Mouse (Mus musculus) midbrain, embryonic 14.5 days (tissue): ENCODE data around the gene Rps6kb1. TPM values are rescaled to one million over a fixed set of nuclear protein-coding genes. Genes with fewer than 3 reads are reported as not detected.

Experiments
- ATAC-seq: fragments of 200-750 bp; cut with Nextera tagmentation; 2 replicates; pipeline ENCODE4 v1.8.0; 2017; ENCODE audit warnings: moderate number of reproducible peaks, moderate library complexity; ENCODE audit not compliant: low FRiP score, low TSS enrichment
- DNase-seq: peaks from one replicate; pipeline ENCODE4 v3.0.0-alpha.2; 2015
- H3K27ac ChIP-seq: fragments of 300-500 bp; sonication (generic); replicated peaks from 2 replicates; pipeline ENCODE4 v1.5.1; 2014; ENCODE audit warnings: mild to moderate bottlenecking, low read depth, low read length, moderate library complexity
- H3K27me3 ChIP-seq: fragments of 300-500 bp; sonication (generic); 2 replicates; pipeline ENCODE4 v1.6.1; 2014; ENCODE audit warnings: low read length, control low read depth, mixed read lengths; ENCODE audit not compliant: control insufficient read depth, insufficient read depth
- H3K36me3 ChIP-seq: fragments of 300-500 bp; sonication (generic); 2 replicates; pipeline ENCODE4 v1.6.1; 2014; ENCODE audit warnings: low read length, control low read depth; ENCODE audit not compliant: control insufficient read depth, insufficient read depth
- H3K4me1 ChIP-seq: fragments of 300-500 bp; sonication (generic); 2 replicates; pipeline ENCODE4 v1.6.1; 2014; ENCODE audit warnings: mild to moderate bottlenecking, antibody characterized with exemption, low read length, control low read depth; ENCODE audit not compliant: control insufficient read depth, insufficient read depth
- H3K4me2 ChIP-seq: fragments of 300-500 bp; sonication (generic); 2 replicates; pipeline ENCODE4 v1.6.1; 2014; ENCODE audit warnings: mild to moderate bottlenecking, low read length, moderate library complexity
- H3K4me3 ChIP-seq: fragments of 300-500 bp; sonication (generic); replicated peaks from 2 replicates; pipeline ENCODE4 v1.5.1; 2014; ENCODE audit warnings: low read depth, low read length
- H3K9ac ChIP-seq: fragments of 300-500 bp; sonication (generic); replicated peaks from 2 replicates; pipeline ENCODE4 v1.6.1; 2014; ENCODE audit warnings: mild to moderate bottlenecking, low read length, moderate library complexity
- H3K9me3 ChIP-seq: fragments of 300-500 bp; sonication (generic); 2 replicates; pipeline ENCODE4 v1.6.1; 2016; ENCODE audit warnings: low read length, control low read depth, mixed read lengths; ENCODE audit not compliant: control insufficient read depth
- WGBS: fragments of 180-500 bp; shearing (Covaris S2); extraction: QIAGEN DNeasy Blood & Tissue Kit; methylation state at CpG from one replicate; pipeline ENCODE4 v1.1.7; 2014; 5-methylcytosine and 5-hydroxymethylcytosine counted together
- polyA plus RNA-seq: library from polyadenylated mRNA; unstranded; fragments of >200 nt; fragmentation: Nextera tagmentation; extraction: Ambion mirVana; gene quantifications from 2 replicates; pipeline ENCODE4 v1.2.1, GENCODE M21; 2014

The Rps6kb1 gene
- polyA plus RNA-seq, 1 experiment from 2014 or later: 47.8 TPM

DNA sequence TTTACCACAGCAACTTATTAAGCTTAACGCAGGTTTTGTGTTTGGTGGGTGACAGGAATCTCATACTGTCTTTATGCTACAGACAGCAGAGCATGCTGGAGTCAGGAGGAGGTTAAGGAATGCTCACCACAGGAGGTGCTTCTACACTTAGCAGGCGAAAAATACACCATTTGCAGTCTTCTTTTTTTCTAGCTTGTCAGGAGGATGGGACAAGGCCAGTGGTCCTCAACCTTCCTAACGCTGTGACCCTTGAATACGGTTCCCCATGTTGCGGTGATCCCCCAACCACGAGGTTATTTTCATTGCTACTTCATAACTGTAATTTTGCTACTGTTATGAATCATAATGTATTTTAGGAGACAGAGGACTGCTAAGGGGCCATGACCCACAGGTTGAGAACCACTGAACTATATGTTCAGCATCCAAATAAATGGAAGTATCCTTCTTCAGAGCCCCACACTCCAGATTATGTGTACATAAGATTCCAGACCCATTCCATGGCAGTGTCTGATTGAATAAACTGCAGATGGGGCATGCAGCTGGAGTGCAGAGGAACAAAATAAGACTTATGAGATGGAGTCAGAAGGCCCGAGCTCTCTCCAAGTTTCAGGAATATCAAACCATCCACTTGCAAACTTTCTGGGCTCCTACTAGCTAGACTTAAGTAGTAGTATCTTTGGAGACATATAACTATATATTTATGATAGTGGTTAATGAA is 38.1 kb upstream of the Rps6kb1 start:
- Histone ChIP-seq H3K27me3 (no peaks in the 10 kb centered on the region), H3K9ac (no peak overlapping the region), H3K4me2 (no peak overlapping the region), H3K4me1 (peaks cover 7% of the 10 kb centered on the region; the same call in 1 of the 2 replicates), H3K27ac (no peak overlapping the region), H3K4me3 (no peak overlapping the region), H3K9me3 (no peaks in the 10 kb centered on the region), H3K36me3 (peaks cover 6% of the 10 kb centered on the region; the same call in 1 of the 2 replicates)
- ATAC-seq (no peak), DNase-seq (no peak)
- whole genome bisulfite sequencing: 89% methylated on average over 7 of the region's 7 CpGs

DNA sequence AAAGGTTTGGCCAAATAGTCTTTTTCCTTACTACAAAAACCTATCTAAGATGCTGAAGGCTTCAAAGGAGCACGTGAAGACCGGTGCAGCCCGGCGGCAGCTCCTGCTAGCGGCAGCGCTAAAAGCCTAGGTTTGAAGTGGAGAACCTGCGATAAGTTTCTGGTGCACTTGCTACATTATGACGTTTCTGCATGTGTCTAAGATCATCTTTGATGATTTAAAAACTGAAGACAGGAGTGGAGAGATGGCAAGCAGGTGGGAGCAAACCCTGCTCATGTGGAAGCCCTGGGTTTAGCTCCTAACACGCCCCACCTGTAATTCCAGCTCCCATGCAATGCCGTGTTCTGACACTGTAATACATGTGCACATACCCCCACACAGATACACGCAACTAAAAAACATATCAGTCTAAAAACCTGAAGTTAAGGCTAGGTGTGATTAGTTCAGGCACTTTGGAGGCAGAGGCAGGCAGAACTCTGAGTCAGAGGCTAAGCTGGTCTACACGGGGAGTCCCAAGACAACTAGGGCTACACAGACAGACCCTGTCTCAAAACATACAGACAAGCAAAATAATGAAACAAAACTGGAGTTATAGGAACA is 37.4 kb upstream of the Rps6kb1 start:
- H3K9ac ChIP-seq: no peak overlapping the region
- ATAC-seq: no peak
- H3K4me3 ChIP-seq: no peak overlapping the region
- no peak for DNase-seq
- no peaks in the 10 kb centered on the region for H3K9me3 ChIP-seq
- peaks cover 3% of the 10 kb centered on the region; the same call in 1 of the 2 replicates for H3K4me1 ChIP-seq
- no peak overlapping the region for H3K27ac ChIP-seq
- no peaks in the 10 kb centered on the region for H3K27me3 ChIP-seq
- peaks cover 6% of the 10 kb centered on the region; the same call in 1 of the 2 replicates for H3K36me3 ChIP-seq
- H3K4me2 ChIP-seq: no peak overlapping the region
- 96% methylated on average over 12 of the region's 12 CpGs for WGBS

DNA sequence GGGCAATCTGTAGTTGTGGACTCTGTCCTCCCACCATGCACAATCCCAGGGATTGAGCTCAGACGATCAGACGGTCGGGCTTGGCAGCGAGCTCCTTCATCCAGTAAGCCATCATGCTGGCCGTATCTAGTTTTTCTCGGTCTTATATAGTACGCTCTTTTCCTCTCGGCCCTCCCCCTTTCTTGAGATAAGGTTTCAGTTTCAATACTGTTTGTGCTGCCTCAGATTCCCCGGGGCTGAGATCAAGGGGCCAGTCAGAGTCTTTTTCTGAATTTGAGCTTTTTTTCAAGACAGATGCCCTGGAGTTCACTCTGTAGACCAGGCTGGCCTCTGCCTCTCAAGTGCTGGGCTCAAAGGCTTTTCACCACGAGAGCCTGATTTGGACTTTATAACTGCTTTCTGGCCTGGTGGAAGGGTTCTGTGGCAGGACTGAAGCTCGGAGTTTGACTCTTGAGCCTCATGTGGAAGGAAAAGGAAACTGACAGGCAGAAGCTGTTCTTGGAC is 36.7 kb upstream of the Rps6kb1 start:
- H3K4me1 ChIP-seq: no peaks in the 10 kb centered on the region
- DNase-seq: no peak
- H3K27ac ChIP-seq: no peak overlapping the region
- H3K9ac ChIP-seq: no peak overlapping the region
- WGBS: 79% methylated on average over 11 of the region's 11 CpGs
- no peak for ATAC-seq
- no peak overlapping the region for H3K4me2 ChIP-seq
- H3K4me3 ChIP-seq: no peak overlapping the region
- no peaks in the 10 kb centered on the region for H3K9me3 ChIP-seq
- H3K36me3 ChIP-seq: peaks cover 6% of the 10 kb centered on the region; the same call in 1 of the 2 replicates
- H3K27me3 ChIP-seq: no peaks in the 10 kb centered on the region

DNA sequence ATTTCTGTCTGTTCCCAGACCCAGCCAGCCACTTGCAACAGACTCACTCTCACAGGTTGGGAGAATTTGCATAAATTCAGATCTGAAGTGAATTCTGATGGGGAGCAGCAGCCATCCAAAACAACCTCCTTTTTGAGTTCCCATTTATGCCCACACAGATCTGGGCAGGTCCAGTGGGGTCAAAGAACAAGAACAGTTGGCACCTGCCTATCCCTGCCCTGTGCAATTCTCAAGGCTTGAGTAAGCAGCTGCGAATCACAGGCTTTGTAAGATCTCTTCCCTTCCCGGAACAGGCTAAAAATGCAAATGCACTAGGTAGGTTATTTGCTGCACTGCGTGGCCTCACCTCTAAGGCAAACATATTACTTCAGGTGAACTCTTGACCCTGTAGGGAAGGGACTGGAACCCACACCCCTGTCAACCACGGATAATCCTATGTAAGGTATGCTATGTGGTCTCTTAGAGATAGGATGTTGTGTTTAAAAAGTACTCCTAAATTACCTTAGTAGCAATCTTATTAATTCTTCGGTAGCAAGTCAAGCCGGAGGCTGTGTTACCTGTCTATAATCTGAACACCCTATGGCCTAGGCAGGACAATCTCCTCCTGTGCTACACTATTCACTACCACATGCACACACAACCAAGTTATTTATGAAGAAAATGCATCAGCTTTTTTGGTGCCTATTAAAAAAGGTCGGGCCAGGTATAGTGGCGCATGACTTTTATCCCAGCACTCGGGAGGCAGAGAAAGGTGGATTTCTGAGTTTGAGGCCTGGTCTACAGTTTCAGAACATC is 35.9 kb upstream of the Rps6kb1 start:
- no peak overlapping the region for H3K9ac ChIP-seq
- no peak overlapping the region for H3K4me2 ChIP-seq
- DNase-seq (no peak), ATAC-seq (no peak)
- H3K4me1 ChIP-seq: no peaks in the 10 kb centered on the region
- no peak overlapping the region for H3K4me3 ChIP-seq
- no peak overlapping the region for H3K27ac ChIP-seq
- no peaks in the 10 kb centered on the region for H3K27me3 ChIP-seq
- H3K9me3 ChIP-seq: no peaks in the 10 kb centered on the region
- H3K36me3 ChIP-seq: peaks cover 6% of the 10 kb centered on the region; the same call in 1 of the 2 replicates
- WGBS: 87% methylated on average over 9 of the region's 9 CpGs

DNA sequence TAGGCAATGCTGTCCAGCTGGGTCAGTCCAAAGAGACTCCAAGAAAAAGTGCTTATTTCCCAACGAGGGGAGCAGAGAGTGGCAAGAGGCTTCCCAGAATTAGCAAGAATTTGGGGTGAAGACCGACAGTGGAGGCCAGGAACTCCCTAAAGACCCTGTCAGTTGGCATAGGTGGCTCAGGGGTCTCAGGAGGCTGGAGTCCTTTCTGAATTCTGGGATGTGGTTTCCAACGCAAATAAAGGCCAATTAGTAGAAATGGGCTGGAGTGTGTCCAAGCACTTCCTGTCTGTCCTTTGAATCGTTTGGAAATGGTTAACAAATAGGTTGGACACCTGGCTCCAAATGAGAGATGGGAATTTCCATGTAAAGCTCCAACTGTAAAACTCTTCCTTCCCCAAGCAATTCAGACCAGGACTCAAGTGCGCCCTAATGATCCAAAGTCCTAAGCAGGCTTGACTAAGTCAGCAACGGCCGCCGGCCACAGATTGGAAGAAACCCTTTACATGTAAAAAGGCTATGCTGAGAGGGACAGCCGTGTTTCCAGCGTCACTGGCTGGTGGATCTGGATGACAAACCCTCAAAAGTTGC is 35.2 kb upstream of the Rps6kb1 start:
- WGBS: 82% methylated on average over 10 of the region's 10 CpGs
- H3K27me3 ChIP-seq: no peaks in the 10 kb centered on the region

DNA sequence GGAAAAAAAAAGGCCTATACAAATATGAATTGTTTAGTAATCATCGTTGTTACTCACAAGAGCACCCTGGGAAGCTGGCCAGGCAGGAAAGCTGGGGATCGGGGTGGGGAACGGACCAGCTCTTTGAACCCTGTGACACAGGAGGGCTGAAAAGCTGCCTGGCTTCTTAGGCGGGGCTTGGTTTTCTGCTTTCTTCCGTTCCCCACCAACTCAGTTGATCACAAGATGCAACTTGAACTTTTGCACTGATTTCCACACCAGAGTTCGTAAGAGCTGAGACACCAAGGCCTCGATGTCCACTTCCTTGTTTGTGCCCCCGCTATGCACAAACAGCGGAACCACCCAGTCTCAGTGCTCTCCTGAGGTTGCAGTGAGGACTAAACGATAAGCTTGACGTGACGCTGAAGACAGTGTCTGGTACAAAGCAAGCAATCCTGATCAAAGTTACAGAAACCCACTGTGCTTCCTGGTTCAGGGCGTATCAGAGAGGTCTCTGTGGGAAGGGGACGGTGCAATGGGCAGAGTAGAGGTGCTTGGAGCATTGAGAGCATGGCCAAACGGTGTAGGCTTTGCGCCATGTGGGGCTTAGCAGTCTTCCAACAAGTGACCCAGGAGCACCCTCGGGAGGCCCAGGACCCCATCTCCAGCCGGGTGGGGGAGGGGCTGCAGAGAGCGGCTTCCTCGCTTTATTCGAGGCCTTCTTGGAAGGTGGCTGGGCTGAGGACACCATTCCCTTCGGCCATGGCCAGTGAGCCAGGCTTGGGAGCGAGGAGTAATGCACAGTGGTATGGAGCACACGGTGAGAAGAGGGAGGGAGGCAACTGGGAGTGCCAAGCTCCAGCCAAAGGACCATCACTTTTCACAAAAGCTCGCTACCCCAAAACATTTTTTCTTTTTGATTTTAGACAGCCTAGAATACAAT is 34.5 kb upstream of the Rps6kb1 start:
- Histone ChIP-seq H3K9ac (no peak overlapping the region), H3K36me3 (no peaks in the 10 kb centered on the region), H3K27ac (no peak overlapping the region), H3K4me3 (no peak overlapping the region), H3K4me1 (no peaks in the 10 kb centered on the region), H3K4me2 (no peak overlapping the region), H3K27me3 (no peaks in the 10 kb centered on the region), H3K9me3 (no peaks in the 10 kb centered on the region)
- ATAC-seq (no peak), DNase-seq (no peak)
- WGBS: 79% methylated on average over 25 of the region's 25 CpGs

More for the DNA sequence above, 35.2 kb upstream of the Rps6kb1 start:
- Histone ChIP-seq H3K4me1 (no peaks in the 10 kb centered on the region), H3K36me3 (peaks cover 1% of the 10 kb centered on the region; the same call in 1 of the 2 replicates), H3K27ac (no peak overlapping the region), H3K4me2 (no peak overlapping the region), H3K9ac (no peak overlapping the region), H3K4me3 (no peak overlapping the region), H3K9me3 (no peaks in the 10 kb centered on the region)
- no peak for DNase-seq
- ATAC-seq: no peak

DNA sequence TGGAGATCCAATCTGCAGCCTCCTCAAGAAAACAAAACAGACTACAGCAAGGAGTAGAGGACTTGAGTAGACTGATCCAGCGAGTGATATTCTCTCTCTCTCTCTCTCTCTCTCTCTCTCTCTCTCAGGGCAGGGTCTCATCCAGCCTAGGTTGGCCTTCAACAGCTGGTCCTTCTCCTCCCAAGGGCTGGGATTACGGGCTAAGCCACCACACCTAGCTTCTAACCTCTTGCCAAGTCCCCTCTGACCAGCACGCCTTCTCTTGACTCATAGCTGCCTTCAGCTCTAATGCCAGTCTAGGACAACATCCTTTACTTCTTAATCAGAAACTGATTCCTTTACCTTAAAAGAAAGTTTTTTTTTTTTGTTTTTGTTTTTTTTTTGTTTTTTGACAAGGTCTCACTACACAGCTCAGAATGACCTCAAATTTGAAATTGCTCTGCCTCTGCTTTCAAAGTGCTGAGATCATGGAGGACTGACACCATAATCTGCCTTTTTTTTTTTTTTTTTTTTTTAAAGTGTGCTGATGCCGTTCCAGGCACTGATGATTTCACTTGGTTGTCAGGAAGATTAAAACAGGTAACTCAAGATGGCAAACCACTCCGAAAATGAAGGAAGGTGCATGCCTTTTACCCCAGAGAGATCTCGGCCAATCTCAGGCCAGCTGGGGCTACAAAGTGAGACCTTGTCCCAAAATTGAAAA is 33.7 kb upstream of the Rps6kb1 start:
- Histone ChIP-seq H3K4me1 (no peaks in the 10 kb centered on the region), H3K4me3 (no peak overlapping the region), H3K9me3 (no peaks in the 10 kb centered on the region), H3K27ac (no peak overlapping the region), H3K27me3 (no peaks in the 10 kb centered on the region), H3K9ac (no peak overlapping the region), H3K36me3 (no peaks in the 10 kb centered on the region), H3K4me2 (no peak overlapping the region)
- ATAC-seq: no peak
- DNase-seq: no peak
- 85% methylated on average over 6 of the region's 6 CpGs for WGBS
